Mouse (Mus musculus) mouse embryonic stem cell (cell line): ENCODE results near the gene Dnajc3.

ENCODE experiments used
- in situ Hi-C, 2 experiments: fragments of 300-500 bp; cut with MboI; formaldehyde crosslinking; loops; 1 replicate in 1 of 2; 3 replicates in 1 of 2; pipeline ENCODE4 v1.14.3; 2019 to 2020; ENCODE audit warnings: low sequenced_read_pairs in 2 of 2, low pct_unique_long_range_greater_than_20kb in 1 of 2, mixed read lengths in 1 of 2; ENCODE audit not compliant: unreplicated experiment in 1 of 2

Gene Dnajc3

DNA sequence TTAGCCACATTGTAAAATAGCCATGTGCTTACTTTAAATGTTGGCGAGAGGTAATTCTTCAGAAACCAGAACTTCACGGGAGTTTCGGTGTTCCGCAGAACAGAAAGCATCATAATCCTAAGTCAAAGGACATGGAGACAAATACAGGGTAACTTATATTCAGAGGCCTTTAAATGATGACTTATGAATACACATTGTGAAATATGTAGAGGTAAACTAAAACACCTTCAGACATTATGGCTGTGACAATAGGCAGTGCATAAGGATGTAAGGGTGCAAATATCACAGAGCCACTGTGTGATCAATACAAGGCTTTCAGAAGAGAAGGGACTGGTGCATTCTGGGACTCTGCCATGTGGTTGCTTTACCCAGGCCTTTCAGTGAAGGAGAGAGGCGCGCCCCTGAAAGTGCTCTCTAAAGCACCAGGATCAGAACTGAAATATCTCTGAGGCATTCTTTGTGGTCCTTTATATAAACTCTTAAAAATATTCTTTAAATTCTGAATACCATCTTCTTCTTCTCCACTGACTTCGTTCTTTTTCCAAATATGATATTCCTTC is 70.3 kb downstream of the Dnajc3 start:
- in situ Hi-C loops = no loop called here

DNA sequence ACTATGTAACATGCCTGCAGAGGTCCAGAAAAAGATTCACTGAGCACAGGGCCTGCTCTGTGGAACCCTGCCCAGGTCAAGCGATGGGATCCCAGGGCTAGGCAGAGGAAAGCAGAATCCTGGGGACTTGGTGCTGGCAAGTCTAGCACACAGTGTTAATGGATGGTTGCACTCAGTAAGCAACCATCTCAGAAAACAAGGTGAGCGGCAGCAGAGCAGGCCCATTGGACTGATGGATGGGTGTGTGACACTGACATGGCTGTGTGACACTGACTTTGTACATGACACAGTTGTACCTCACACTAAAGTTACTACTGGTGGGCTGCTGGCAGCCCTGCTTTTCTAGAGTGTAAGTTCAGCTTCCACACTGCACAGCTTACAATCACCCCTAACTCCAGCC is 71.8 kb downstream of the Dnajc3 start:
- in situ Hi-C loops = no loop called here

DNA sequence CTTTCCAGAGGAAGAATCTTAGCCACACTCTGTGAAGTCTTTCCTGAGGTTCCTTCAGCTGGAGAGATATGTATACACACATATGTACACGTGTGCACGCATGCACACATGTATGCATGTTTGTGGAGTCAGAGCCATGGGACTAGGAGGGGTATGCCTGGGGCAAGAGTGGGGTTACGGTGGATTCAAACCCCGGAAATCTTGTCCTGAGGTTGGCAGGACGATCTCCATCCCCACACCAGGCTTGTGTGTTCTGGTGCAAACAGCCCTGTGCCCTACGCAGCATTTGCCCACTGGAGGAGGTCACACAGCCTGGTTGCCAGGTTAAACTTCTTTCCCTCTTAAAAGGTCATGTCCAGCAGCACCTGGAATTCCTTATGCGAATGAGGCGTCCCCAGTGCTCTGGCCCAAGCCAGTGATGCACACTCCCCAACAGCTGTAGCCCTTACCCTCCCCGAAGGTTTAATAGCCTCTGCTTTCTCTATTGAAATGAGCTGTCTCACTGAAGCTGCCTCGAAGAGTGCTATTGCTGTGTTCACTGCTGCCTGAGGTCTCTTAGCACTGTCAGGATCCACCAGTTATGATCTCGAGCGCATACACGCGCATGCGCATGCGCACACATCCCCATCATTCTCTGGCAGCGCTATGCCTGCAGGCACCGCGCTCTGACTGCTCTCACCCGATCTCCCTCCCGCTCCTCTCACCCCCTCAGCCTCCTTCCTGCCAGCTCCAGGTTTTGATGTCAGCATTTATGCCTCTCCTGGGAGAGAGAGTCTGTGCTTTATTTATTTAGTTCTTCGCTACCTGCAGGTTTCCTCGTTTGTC is 75.0 kb downstream of the Dnajc3 start:
- in situ Hi-C loops = no loop called here

DNA sequence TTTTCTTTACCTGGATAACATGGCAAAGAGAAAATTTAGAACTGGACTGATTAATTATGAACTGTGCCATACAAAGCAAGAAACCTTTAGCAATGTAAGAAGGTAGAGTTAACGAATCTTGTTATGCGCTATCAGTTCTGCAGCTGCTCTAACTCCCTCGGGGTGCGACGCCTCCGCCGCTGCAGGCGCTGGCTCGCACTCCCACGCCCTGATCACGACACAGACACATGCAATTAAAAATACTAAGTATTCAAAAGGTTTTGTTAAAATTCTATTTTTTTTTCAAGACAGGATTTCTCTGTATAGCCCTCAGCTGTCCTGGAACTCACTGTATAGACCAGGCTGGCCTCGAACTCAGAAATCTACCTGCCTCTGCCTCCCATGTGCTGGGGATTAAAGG is 75.8 kb downstream of the Dnajc3 start:
- in situ Hi-C loops = no loop called here

DNA sequence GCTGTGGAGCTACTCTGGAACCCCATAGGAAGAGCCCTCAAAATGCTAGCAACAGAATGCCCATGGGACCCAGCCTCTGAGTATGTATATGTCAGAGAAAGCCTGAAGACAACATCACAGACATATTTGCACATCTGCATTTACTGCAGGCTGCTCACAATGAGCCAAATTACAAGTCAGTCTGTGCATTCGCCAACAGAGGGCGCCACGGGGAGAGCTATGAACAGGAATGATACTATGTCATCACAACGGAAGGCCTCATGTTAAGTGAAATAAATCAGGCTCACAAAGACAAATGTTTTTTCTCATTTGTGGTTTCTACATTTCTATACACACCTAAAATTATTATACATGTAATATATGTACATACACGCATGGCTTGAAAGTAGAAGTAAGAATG is 88.1 kb downstream of the Dnajc3 start:
- in situ Hi-C loops = no loop called here

DNA sequence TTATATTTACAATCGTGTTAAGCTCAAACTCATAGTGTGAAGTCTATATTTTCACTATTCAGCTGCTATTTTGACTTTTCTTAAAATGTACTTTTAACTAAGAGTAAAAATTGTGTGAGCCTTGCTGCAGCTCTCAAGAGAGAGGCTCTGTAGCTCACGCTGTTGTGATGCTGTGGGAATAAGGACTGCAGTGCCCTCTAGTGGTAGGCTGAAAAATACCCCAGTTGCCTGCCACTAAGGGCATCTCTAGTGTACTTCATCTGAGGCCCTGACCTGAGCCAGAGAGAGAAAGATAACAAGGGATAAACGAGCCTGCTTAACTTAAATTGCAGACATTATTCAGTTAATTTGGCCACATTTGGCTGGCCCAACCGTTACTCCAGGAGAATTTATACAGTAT is 89.4 kb downstream of the Dnajc3 start:
- in situ Hi-C loops = no loop called here

DNA sequence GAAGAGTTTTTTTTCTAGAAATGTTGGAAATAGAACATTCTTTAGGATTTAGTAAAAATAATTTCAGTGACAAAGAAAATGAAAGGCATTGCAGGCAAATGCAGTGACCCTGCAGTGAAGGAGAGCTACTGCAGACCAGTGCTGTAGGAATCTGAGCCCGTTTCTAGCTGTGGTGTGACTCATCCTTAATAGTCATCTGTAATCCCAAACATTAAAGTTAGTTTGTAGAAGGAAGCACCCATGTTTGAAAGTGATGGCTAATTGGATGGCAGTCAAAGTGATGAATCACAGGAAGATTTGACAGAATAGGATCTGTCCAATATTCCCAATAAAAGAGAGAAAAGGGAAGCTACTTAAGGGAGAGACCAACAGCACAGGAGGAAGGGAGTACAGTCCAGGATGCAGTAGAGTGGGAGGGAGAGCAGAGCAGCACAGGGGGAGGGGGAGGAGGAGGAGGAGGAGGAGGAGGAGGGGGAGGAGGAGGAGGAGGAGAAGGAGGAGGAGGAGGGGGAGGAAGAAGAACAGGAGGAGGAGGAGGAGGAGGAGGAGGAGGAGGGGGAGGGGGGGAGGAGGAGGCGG is 90.0 kb downstream of the Dnajc3 start:
- in situ Hi-C loops = no loop called here
